Mouse (Mus musculus): Measurements from ENCODE around the gene Gigyf1.
A peak's percentile ranks its signal among the peaks of the same experiment; 100 is the strongest.

The Gigyf1 gene

DNA sequence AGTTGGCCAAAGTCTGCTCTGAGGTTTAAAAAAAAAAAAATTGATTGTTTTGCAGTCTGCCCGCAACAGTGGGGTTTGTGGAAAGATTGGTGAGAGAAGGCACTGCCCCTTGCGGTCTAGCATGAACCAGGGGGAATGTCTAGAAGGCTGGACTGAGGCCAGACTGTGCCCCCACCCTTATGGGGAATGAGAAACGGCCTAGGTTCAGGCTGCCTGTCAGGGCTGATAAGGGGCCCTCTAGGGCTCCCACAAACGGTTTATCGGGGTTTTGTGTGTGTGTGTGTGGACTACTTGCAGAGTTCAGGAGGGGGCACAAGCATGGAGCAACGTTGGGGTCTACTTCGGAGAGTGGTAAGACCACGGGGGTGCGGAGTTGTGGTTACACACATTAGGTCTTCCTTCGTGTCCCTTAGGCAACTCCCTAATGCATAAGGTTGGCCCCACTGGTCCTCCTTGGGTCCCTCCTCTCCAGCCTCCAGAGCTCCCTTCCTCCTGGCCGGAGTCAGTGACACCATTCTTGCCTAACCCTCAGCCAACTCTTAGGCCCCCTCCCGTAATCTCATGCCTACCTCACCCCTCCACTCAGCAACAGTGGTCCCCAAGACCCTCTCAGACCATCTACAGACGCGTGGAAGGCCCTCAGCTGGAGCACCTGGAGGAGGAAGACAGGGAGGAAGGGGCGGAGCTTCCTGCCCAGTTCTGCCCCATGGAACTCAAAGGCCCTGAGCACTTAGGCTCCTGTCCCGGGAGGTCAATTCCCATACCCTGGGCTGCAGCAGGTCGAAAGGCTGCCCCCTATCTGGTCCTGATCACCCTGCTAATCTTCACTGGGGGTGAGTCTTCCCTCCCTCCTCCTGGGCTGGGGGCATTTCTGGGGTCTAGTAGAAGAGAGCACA, 52.6 kb downstream of the Gigyf1 start:
- DNase-seq (ENCODE audit: low spot score in 2 of 2), result peak; percentile 43 to 45

DNA sequence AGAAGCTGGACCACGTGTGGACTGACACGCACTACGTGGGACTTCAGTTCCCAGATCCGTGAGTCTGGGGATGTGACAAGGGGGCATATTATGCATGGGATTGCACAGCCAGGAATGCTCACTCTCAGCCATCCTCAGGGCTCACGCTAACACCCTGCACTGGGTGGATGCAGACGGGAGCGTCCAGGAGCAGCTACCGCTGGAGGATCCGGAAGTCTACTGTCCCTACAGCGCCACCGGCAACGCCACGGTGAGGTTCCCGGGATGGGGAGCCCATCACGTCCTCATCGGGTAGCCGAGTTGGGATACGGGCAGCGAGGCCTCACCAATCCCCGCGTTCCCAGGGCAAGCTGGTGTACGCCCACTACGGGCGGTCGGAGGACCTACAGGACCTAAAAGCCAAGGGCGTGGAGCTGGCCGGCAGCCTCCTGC, 56.1 kb downstream of the Gigyf1 start:
- DNase-seq (ENCODE audit: low spot score in 2 of 2), result no peak
